Mouse (Mus musculus): ENCODE data around the gene Pold1. TPM values are rescaled to one million over a fixed set of nuclear protein-coding genes. Genes with fewer than 3 reads are reported as not detected.

Pold1 gene
- total RNA-seq, 2 experiments from 2014 or later, result 4.1 to 5.1 TPM

- intact Hi-C loops (cut with DNase I), result no loop called here
- no peak within 1 kb of the TSS for H3K4me3 ChIP-seq
- no peak within 1 kb of the TSS for H3K27ac ChIP-seq
- TF ChIP-seq CTCF (IDR thresholded peaks at IDR 0.05), result no peak
- DNase-seq, result no peak
These were observed 23.6 kb upstream of the Pold1 start, which contains the start of gene Napsa for GRCm38 (mm10) chr7:44572213-44572701. TSS of gene Napsa (plus strand) at chr7:44572380.

GRCm38 (mm10) chr7:44571811-44572210 is 23.2 kb upstream of the Pold1 start:
- no peak for TF ChIP-seq CTCF (IDR thresholded peaks at IDR 0.05)
- intact Hi-C loops (cut with DNase I), result no loop called here
- no peak for DNase-seq
- Histone ChIP-seq H3K4me3 (no peak overlapping the region), H3K27ac (no peak overlapping the region)

GRCm38 (mm10) chr7:44570989-44571388 is 22.3 kb upstream of the Pold1 start:
- DNase-seq, result no peak
- Histone ChIP-seq H3K27ac (no peak overlapping the region), H3K4me3 (no peak overlapping the region)
- intact Hi-C loops (cut with DNase I), result no loop called here
- TF ChIP-seq CTCF (IDR thresholded peaks at IDR 0.05), result no peak

GRCm38 (mm10) chr7:44568803-44569202 is 20.2 kb upstream of the Pold1 start:
- H3K27ac ChIP-seq, result no peak overlapping the region
- no peak for DNase-seq
- no peak for TF ChIP-seq CTCF (IDR thresholded peaks at IDR 0.05)
- intact Hi-C loops (cut with DNase I), result no loop called here
- H3K4me3 ChIP-seq, result no peak overlapping the region

- intact Hi-C loops (cut with DNase I), result no loop called here
- no peak overlapping the region for H3K27ac ChIP-seq
- H3K4me3 ChIP-seq, result no peak overlapping the region
- TF ChIP-seq CTCF (IDR thresholded peaks at IDR 0.05), result no peak
- no peak for DNase-seq
These were observed 16.8 kb upstream of the Pold1 start for GRCm38 (mm10) chr7:44565414-44565813.

- intact Hi-C loops (cut with DNase I), result loop anchor here (5.0 kb wide), 3 partner anchors 42 to 302 kb away; partner anchors contain the start of genes Gm15517 and Mybpc2
- TF ChIP-seq CTCF (IDR thresholded peaks at IDR 0.05), result no peak
- no peak for DNase-seq
- Histone ChIP-seq H3K27ac (no peak overlapping the region), H3K4me3 (no peak overlapping the region)
These were observed 15.8 kb upstream of the Pold1 start for GRCm38 (mm10) chr7:44564486-44564885.

GRCm38 (mm10) chr7:44563284-44563683 is 14.6 kb upstream of the Pold1 start:
- Histone ChIP-seq H3K4me3 (no peak overlapping the region), H3K27ac (no peak overlapping the region)
- TF ChIP-seq CTCF (IDR thresholded peaks at IDR 0.05), result no peak
- no peak for DNase-seq
- intact Hi-C loops (cut with DNase I), result loop anchor here (5.0 kb wide), 3 partner anchors 41 to 301 kb away; partner anchors contain the start of genes Gm15517 and Mybpc2

GRCm38 (mm10) chr7:44560435-44561400 is 12.1 kb upstream of the Pold1 start:
- intact Hi-C loops (cut with DNase I), result loop anchor here (5.0 kb wide), 3 partner anchors 38 to 298 kb away; partner anchors contain the start of genes Gm15517 and Mybpc2
- H3K4me3 ChIP-seq, result no peak overlapping the region
- peak; percentile 85 for TF ChIP-seq CTCF (IDR thresholded peaks at IDR 0.05)
- H3K27ac ChIP-seq, result no peak overlapping the region
- peak; percentile 75 for DNase-seq

- no peak for DNase-seq
- no peak overlapping the region for H3K27ac ChIP-seq
- intact Hi-C loops (cut with DNase I), result loop anchor here (10.0 kb wide), 1 partner anchor 1157 kb away; the partner anchor contains the start of genes Rpl18 and Sphk2
These were observed 9.0 kb upstream of the Pold1 start for GRCm38 (mm10) chr7:44557629-44558028.

GRCm38 (mm10) chr7:44553826-44554225 is 5.2 kb upstream of the Pold1 start, which contains the start of gene Nr1h2:
TSS of gene Nr1h2 (minus strand) at chr7:44553951.
- peak within 1 kb of the TSS; percentile 98 for H3K27ac ChIP-seq
- peak; percentile 98 for DNase-seq
- H3K4me3 ChIP-seq, result peak within 1 kb of the TSS; percentile 77
- intact Hi-C loops (cut with DNase I), result loop anchor here (10.0 kb wide), 1 partner anchor 1161 kb away; the partner anchor contains the start of genes Rpl18 and Sphk2
- no peak for TF ChIP-seq CTCF (IDR thresholded peaks at IDR 0.05)

More at GRCm38 (mm10) chr7:44557629-44558028, 9.0 kb upstream of the Pold1 start:
- no peak overlapping the region for H3K4me3 ChIP-seq
- TF ChIP-seq CTCF (IDR thresholded peaks at IDR 0.05), result no peak

- peak overlapping the region; percentile 77 for H3K4me3 ChIP-seq
- TF ChIP-seq CTCF (IDR thresholded peaks at IDR 0.05), result no peak
- H3K27ac ChIP-seq, result peak overlapping the region; percentile 98
- intact Hi-C loops (cut with DNase I), result loop anchor here (10.0 kb wide), 1 partner anchor 1162 kb away; the partner anchor contains the start of genes Rpl18 and Sphk2
- DNase-seq, result peak; percentile 90
These were observed 4.6 kb upstream of the Pold1 start for GRCm38 (mm10) chr7:44553196-44553764.

- no peak for TF ChIP-seq CTCF (IDR thresholded peaks at IDR 0.05)
- Histone ChIP-seq H3K27ac (no peak overlapping the region; the same call in 1 of the 2 replicates), H3K4me3 (peak overlapping the region; percentile 77)
- intact Hi-C loops (cut with DNase I), result loop anchor here (10.0 kb wide), 1 partner anchor 1162 kb away; the partner anchor contains the start of genes Rpl18 and Sphk2
- no peak for DNase-seq
These were observed 3.7 kb upstream of the Pold1 start for GRCm38 (mm10) chr7:44552141-44552908.

Measured in gastrocnemius, adult 2 months (tissue).